Mouse (Mus musculus): ENCODE data around the gene Cherp. TPM values are rescaled to one million over a fixed set of nuclear protein-coding genes. Genes with fewer than 3 reads are reported as not detected.

The Cherp gene
- 10 to 100 TPM; 59.7 to 76.4 TPM for total RNA-seq (2021)

DNA sequence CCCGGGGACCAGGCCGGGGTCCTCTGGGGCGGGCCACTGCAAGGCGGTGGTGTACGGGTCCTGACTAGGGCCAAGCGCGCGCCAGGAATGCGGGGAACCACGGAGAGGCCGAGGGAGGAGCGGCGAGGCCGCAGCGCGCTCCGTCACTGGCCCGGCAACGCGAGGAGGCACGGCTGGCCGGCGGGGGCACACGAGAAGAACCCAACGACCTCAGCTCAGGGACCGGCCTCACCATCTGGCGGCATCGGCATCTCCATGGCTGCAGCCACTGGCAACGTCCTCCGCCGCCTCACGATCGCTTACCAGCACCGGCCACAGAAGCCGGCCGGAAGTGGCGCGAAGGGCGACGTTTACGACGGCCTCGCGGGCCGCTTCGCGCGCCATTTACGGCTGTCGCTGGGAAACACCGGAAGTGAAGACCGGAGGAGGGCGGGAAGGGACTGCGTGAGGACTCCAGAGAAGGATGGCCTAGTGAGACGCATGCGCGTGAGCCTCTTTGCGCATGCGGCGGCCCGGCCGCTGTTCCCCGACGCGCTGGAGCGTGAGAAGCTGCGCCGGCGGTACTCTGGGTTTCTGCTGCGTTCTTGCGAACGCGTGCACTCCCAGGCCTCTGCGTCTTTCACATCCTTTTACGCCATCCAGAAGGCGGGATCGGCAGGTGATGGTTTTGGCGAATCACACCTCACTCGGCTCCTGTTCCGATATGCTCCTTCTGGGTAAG lies at the start of gene Cherp:
Gene Cherp (minus strand): TSS at position 401 of the 721 bp plus-strand sequence.
- intact Hi-C loops (cut with DNase I), result loop anchor here (2.0 kb wide), 1 partner anchor 54 kb away; the partner anchor contains the start of gene Eps15l1
- DNase-seq (ENCODE audit: low spot score in 2 of 2), result peak; percentile 99

GRCm38 (mm10) chr8:72521888-72522287 lies 46.9 kb upstream of the Cherp start:
- DNase-seq (ENCODE audit: low spot score in 2 of 2), result no peak
- intact Hi-C loops (cut with DNase I), result no loop called here

- no peak for DNase-seq (ENCODE audit: low spot score in 2 of 2)
- intact Hi-C loops (cut with DNase I), result no loop called here
These were observed 42.5 kb upstream of the Cherp start for GRCm38 (mm10) chr8:72517421-72517988.

DNA sequence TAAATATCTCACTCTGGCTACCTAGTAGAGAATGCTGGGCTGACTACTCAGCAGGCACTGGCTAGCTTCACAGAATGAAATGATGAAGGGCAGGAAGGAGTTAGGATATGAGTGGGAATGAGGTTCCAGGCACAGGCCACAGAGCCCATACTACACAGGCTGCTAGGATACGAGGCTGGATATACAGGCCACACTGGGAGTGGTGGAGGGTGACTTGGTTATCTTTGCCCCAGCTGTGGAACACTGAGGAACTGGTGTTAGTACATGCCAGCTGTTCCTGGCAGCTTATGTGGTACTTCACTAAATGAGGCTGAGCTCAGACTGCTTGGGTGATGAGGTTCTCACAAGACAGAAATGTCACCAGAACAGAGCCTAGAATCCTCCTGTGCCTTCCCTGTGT lies 38.1 kb upstream of the Cherp start:
- DNase-seq (ENCODE audit: low spot score in 2 of 2), result no peak
- intact Hi-C loops (cut with DNase I), result no loop called here

DNA sequence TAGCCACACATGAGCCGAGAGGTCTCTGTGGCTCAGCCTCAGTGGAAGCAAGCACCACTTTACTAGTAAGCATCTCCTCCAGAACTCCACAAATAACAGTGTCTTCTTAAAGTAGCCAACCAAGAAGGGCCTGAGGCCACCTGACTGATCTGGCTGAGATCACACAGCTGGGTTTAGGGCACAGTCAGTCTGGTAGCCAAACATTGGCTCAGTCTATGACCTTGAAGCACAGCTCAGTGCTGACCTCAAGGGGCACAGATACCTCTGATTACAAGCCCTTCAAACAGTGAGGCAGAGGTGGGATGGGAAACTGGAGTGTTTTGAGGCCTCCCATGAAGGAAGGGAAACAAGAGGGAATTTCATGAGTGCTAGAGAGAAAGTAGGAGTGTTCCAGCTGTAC lies 37.6 kb upstream of the Cherp start:
- intact Hi-C loops (cut with DNase I), result no loop called here
- no peak for DNase-seq (ENCODE audit: low spot score in 2 of 2)

- intact Hi-C loops (cut with DNase I), result no loop called here
- DNase-seq (ENCODE audit: low spot score in 2 of 2), result no peak
These were observed 32.5 kb upstream of the Cherp start for GRCm38 (mm10) chr8:72507505-72507904.

DNA sequence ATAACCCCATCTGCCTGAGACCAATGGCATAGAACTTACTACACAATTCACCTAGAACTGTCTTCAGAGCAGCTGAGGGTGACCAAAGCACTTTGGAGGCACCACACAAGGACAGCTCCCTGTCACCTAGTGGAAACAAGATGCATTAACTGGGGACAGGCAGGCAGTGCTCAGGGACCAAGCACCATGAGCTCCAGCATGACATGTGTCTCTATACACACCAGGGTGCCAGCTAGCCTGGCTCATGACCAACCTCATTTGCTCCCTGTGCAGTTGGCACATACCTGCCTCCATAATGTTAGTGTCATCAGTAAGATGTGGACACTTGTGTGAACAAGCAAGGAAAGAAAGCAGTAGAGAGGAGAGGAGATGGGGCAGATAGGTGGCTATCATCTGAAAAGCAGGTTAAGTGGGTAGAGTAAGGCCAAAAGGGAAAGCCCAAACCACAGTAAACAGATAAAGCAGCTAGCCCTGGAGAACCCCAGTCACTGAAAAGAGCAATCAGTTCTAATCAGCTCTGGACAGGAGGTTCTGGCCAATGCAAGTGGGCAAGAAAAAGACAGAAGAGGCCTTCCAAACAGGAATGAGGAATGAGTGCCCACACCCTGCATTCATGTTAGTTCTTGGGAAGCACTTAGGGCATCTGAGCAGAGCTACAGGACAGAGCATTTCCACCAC lies 29.8 kb upstream of the Cherp start:
- intact Hi-C loops (cut with DNase I), result no loop called here
- DNase-seq (ENCODE audit: low spot score in 2 of 2), result no peak

DNA sequence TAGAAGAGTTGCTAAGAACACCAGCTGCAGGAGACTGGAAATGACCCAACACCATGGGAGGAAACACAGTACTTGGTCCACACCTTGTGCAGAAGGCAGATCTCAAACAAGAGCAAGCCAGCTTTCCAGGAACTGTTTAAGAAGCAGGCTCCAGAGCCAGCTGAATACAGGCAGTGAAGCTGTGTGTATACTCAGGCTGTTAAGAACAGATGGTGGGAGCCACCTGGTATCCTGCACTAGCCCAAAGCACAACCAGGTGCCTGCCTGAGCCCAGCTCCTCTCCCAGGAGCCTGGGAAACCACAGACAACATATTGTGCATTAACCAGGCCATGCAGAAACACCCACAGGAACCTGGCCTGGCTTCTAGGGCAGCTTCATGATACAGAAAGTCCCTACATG lies 29.1 kb upstream of the Cherp start:
- peak; percentile 38 to 52 for DNase-seq (ENCODE audit: low spot score in 2 of 2)
- intact Hi-C loops (cut with DNase I), result no loop called here

GRCm38 (mm10) chr8:72500521-72500931 lies 25.5 kb upstream of the Cherp start:
- no peak for DNase-seq (ENCODE audit: low spot score in 2 of 2)
- intact Hi-C loops (cut with DNase I), result no loop called here

DNA sequence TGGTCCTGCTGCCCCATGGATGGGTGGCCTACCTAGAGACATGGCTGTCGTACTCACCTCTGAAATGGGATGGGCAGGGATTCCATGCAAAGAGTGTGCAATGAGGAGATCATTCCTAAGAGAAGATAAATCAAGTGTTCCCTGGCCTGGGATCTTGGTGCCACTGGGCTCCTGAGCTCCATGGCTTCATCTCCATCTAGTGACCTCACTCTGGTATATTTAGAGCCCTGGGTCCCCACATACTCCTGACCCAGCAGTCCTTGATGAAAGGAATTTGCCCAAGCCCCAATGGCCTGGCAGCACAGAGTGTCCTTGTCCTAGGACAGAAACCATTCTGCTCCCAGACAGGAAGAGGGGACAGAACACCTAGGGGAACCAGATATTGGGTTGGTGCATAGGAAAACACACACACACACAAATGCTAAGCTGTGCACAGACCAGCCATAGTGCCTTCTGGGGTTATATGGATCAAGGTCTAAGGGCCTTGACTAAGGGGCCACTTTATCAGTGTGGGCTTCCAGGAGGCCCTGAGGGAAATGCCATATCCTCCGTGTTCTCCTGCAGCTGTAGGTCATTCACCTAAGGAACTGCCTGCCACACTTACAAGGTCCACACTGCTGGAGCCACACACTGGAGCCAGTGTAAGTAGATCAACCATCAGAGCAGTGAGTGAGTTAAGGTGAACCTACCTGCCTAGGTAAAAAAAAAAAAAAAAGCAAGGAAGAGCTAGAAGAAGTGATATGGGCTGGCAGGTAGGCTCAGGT lies 24.7 kb upstream of the Cherp start:
- intact Hi-C loops (cut with DNase I), result no loop called here
- no peak for DNase-seq (ENCODE audit: low spot score in 2 of 2)

DNA sequence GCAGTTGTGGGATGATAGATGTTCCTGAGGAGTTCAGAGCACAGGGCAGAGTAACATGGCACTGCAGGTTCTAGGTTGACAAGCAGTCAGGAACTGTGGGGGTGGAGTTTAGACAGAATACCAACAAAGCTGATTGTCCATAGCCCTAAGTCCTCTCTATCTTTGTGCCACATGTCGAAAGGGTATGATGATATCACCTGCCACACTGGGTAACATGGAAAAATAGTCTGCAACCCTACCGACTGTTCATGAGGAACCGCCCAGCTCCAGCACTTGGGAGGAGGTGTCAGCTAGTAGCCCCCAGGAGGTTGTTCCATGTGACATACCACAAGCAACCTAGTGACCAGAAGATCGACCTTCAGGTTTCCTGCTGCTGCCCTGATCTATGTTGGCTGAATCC lies 23.5 kb upstream of the Cherp start:
- intact Hi-C loops (cut with DNase I), result no loop called here

GRCm38 (mm10) chr8:72497911-72498310 lies 22.9 kb upstream of the Cherp start:
- intact Hi-C loops (cut with DNase I), result no loop called here

More for the DNA sequence above, 23.5 kb upstream of the Cherp start:
- no peak for DNase-seq (ENCODE audit: low spot score in 2 of 2)

GRCm38 (mm10) chr8:72496217-72496616 lies 21.2 kb upstream of the Cherp start:
- DNase-seq (ENCODE audit: low spot score in 2 of 2), result no peak
- intact Hi-C loops (cut with DNase I), result no loop called here

More at GRCm38 (mm10) chr8:72497911-72498310, 22.9 kb upstream of the Cherp start:
- no peak for DNase-seq (ENCODE audit: low spot score in 2 of 2)

DNA sequence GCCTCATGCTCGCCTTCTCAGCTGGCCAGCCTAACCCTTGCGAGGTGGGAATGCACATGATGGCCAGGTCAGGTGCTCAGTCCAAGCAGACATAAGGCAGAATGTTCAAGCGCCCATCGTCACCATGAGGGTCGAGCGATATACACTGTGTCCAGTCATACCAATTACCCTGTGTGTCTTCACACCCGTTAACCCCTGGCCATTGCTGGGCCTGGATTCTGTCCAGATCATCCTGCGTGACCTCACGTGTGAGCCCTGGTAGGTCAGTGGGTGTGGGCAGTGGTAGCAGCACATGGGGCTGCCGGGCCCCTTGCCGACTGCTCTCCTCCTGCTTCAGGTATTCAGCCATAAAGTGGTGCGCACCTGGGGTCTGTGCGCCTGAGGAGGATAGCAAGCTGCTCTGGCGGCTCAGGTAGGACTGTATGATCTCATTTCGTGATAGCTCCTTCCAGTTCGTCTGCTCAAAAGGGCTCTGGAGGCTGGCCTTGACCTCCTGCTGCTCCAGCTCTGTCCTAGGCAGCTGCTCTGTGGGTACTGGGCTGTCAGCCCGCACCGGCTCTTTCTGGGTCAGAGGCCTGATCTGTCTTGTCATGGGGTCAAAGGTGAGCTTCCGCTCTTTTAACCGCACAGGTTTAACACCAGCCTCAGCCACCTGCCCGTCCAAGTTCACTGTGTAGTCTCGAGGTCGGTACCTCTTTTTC lies 20.5 kb upstream of the Cherp start:
- DNase-seq (ENCODE audit: low spot score in 2 of 2), result no peak
- intact Hi-C loops (cut with DNase I), result no loop called here

DNA sequence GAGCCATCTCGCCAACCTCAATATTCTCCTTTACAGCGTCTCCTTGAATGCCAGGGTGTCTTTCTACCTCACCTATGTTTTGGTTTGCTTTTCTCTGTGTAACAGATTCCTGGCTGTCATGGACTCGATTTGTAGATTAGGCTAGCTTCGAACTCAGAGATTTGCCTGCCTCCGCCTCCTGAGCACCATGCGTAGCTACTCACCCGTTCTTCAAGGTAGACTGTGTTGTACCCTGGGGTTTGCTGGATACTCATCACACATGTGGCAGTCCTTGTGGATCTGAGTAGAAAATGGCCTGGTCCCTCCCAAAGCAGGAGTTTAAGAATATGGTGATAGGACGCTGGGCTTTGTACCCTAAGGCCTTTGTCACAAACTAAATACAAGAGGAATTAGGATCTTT lies 18.4 kb upstream of the Cherp start:
- intact Hi-C loops (cut with DNase I), result no loop called here
- DNase-seq (ENCODE audit: low spot score in 2 of 2), result no peak

DNA sequence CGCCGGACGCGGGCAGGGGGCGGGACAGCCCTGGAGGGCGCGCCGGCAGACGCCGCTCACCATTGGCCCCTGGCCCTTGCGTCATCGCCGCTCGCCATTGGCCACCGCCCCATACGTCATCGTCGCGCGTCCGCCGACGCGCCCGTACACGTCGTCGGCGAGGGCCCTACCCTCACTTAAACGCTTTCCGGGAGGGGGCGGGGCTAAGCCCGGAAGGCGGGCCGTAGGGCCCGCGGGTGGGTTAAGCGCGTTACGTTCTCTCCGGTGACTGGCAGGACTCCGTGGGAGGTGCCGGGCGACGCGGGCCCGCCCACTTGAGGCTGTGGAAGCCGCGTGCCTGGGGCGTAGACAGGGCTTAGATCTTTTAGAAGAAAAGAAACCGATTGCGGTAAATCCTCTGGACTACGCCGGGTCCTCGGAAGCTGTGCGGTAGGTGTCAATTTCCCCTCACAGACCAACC lies 17.6 kb upstream of the Cherp start:
- DNase-seq (ENCODE audit: low spot score in 2 of 2), result peak; percentile 99 to 100
- intact Hi-C loops (cut with DNase I), result loop anchor here (1.0 kb wide), 1 partner anchor 56 kb away; the partner anchor contains the start of gene Med26

- intact Hi-C loops (cut with DNase I), result loop anchor here (1.0 kb wide), 1 partner anchor 56 kb away; the partner anchor contains the start of gene Med26
- peak in 1 of 2 experiments; percentile 64 for DNase-seq (ENCODE audit: low spot score in 2 of 2)
These were observed 16.9 kb upstream of the Cherp start, which contains the start of gene Slc35e1 for GRCm38 (mm10) chr8:72491680-72492621. TSS of gene Slc35e1 (minus strand) at chr8:72492614.

DNA sequence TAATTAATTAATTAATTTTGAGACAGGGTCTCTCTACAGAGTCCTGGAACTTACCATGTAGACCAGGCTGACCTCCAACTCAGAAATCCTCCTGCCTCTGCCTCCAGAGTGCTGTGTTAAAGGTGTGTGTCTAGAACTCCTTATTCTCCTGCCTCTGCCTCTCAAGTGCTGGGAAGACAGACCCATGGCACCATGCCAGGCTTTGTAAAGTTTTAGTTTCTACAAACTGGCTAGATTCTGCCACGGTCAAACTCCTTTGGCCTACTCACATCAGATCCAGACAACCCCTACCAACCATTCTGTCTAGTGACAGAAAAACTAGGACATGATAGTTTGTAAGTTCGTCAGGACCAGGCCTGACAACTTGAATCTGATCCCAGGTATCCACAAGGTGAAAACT lies 16.0 kb upstream of the Cherp start:
- no peak for DNase-seq (ENCODE audit: low spot score in 2 of 2)
- intact Hi-C loops (cut with DNase I), result no loop called here

All from left cerebral cortex, postnatal 36 days (tissue).